Mouse (Mus musculus): ENCODE data around the gene Dolk.

- TF ChIP-seq CTCF (conservative IDR thresholded peaks at IDR 0.05; ENCODE audit: insufficient read depth, insufficient read length, low read depth, low read length) (no peak), POLR2A (IDR thresholded peaks at IDR 0.05; ENCODE audit: low read depth, low read length) (no peak)
These were observed 25.3 kb upstream of the Dolk start for GRCm38 (mm10) chr2:30311481-30311880.
